Mouse (Mus musculus): Measurements from ENCODE around the gene Bola2.

GRCm38 (mm10) chr7:126696886-126697285 lies 1.7 kb downstream of the Bola2 start:
- no peak for TF ChIP-seq USF2 (conservative IDR thresholded peaks at IDR 0.05; ENCODE audit: low read depth, low read length)
- no peak for TF ChIP-seq MAFK (IDR thresholded peaks at IDR 0.05; ENCODE audit: insufficient replicate concordance, low read length)
- TF ChIP-seq CTCF (conservative IDR thresholded peaks at IDR 0.05 in 1 of 2, IDR thresholded peaks at IDR 0.05 in 1 of 2; ENCODE audit: low read depth in 2 of 2, low read length in 2 of 2) = no peak
- no peak for TF ChIP-seq EP300 (IDR thresholded peaks at IDR 0.05; ENCODE audit: low read length)
- TF ChIP-seq UBTF (IDR thresholded peaks at IDR 0.05; ENCODE audit: low read depth, low read length) = no peak
- no peak for TF ChIP-seq POLR2A (IDR thresholded peaks at IDR 0.05; ENCODE audit: low read depth, low read length)
- no peak for TF ChIP-seq CHD1 (IDR thresholded peaks at IDR 0.05; ENCODE audit: low read depth, low read length)
- no peak for TF ChIP-seq KAT2A (IDR thresholded peaks at IDR 0.05; ENCODE audit: insufficient replicate concordance, low read length)
- no peak for TF ChIP-seq POLR2AphosphoS2 (IDR thresholded peaks at IDR 0.05; ENCODE audit: low read depth, low read length)
- no peak for TF ChIP-seq GABPA (IDR thresholded peaks at IDR 0.05; ENCODE audit: insufficient replicate concordance, low read depth, low read length)
- no peak for TF ChIP-seq MEF2A (IDR thresholded peaks at IDR 0.05; ENCODE audit: borderline replicate concordance, low read depth, low read length)

All from CH12.LX (cell line).